Mouse (Mus musculus): Measurements from ENCODE around the gene Rnase12.

The Rnase12 gene

DNA sequence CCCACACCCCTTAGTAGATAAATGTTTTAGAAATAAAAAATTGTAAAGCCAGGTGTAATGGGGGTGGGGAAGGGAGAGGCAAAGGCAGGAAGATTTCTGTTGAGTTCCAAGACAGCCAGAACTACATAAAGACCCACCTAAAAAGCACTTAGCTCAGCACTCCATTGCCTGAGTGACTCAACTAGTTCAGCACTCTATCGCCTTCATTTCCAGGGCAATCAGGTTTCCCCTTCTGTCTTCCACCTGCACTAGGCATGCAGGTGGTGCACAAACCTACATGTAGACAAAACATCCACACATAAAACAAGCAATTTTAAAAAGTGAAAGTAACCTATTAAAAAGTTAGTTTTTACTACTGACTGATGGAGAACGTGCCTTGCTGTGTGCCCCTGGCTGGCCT lies 27.6 kb upstream of the Rnase12 start:
- DNase-seq (ENCODE audit: low read depth), result peak; percentile 33

DNA sequence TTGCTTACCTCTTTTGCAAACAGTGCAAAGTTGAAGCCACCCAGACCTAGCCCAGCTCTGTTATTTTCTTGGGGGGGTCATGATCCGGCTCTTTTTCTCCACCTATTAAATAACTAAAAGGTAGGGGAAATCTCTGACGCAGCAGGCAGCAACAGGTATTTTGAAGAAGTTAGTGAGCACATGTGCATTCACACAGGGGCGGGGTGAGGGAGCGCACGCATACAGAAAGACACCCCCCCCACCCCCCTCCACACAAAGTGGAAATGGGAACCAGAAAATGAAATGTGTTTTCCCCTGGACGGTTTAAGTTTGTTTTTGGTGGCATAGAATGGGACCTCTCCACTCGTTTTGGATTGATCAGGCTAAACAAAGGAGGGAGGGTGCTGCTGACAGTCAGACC lies 26.3 kb upstream of the Rnase12 start:
- DNase-seq (ENCODE audit: low read depth), result no peak

DNA sequence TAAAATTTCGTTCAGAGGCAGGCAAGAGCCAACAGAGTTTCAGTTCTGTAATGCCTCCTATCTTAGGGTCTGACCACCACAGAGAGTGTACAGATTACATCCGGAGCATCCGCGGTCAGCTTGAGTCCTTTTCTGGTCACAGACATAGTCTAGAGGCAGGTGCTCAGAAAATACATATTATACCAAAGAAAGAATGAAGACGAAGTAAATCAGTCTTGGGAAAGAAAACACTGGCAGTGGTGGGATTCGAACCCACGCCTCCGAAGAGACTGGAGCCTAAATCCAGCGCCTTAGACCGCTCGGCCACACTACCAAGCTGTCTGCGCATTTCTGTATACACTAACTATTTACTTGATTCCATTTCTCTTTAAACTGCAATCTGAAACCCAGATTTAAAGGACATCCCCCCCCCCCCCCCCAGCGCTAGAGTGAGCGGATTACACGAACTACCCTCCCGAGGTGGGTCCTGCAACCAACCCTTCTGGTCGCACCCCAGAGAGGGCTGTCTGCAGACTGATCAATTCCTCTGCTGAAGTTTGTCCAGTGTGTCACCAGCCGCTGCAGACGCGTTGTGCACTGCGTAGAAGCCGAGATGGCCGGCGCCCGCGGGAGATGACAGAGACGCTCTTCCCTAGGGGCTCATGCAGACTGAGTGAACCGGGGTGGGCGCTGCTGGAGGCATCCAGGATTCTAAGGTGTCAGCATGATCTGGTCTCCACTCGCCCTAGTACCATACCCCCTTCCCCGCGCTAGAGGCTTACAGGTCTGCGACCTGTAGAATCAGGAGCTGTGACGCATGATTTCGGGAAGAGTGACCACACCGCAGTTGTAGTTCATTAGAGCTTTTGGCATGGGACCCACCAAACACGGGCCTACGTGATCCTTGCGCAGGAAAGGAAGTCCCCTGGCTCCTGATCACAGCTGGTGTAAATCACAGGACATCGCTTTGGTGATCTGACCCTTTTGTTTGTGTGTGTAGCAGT lies 25.4 kb upstream of the Rnase12 start:
- DNase-seq (ENCODE audit: low read depth), result peak; percentile 52

DNA sequence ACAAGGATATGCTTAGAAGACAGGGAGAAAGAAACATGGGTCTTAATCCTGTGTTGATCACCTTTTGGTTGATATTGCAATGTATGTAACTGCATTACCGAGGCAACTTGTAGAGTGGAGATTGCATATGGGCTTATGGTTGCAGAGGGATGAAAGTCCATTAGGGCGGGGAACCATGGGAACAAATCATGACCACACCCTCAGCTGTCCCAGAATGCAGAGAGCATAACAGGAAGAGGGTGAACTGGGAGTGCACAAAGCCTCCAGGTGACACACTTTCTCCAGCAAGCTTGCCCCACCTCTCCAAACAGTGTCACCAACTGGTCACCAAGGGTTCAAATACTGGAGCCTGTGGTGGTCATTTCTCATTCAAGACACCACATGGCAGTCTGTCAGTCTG lies 23.6 kb upstream of the Rnase12 start:
- DNase-seq (ENCODE audit: low read depth), result no peak

DNA sequence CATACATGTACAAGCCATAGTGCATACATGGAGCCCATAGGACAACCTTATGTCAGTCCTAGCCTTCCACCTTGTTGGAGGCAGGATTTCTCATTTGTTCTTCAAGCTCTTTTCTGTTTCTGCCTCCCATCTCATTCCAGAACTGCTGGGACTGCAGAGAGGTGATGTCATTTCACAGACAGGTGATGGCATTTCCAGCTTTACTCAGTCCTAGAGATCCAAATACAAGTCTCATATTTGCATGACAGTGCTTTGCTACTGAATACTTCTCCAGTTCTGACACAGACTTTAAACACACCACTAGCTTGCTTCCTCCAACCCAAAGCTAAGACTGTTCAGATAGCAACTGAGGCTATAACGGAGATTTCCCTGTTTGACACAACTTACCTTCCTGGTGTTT lies 21.7 kb upstream of the Rnase12 start:
- DNase-seq (ENCODE audit: low read depth), result no peak

DNA sequence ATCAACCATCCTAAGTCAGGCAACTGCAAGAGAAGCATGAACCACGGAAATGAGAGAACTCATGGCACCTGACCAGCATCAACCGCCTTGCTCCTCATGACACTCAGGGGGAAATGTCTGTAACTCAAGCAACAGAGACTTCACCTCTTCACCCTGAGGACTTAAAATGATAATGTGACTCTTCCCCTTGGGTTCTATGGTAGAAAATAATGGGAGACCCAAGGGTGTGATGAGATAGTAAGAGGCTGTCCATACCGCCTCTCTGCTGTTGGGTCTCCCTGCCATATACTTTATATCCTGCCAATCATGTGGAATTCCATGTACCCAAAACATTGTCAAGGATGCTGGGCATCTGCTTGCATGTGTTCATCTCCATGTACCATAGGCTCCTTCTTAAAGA lies 16.9 kb upstream of the Rnase12 start, which contains the start of gene Olfr750:
Gene Olfr750 (minus strand): TSS at position 101 of the 400 bp plus-strand sequence.
- no peak for DNase-seq (ENCODE audit: low read depth)

DNA sequence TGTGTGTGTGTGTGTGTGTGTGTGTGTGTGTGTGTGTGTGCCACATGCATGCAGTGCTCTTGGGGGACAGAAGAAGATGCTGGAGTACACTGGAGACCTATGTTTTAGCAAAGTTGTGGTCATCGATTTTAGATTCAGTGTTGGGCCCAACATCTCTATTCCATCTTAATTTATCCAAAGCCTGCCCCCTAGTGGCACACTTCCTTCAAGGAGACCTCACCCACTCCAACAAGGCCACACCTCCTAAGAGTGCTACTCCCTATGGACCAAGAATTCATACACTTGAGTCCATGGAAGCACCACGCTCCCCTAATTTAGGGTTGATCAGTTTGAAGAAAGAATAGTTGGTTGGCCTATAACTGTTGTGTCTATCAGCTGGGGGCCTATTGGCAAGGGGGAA lies 12.2 kb upstream of the Rnase12 start:
- peak; percentile 77 for DNase-seq (ENCODE audit: low read depth)

DNA sequence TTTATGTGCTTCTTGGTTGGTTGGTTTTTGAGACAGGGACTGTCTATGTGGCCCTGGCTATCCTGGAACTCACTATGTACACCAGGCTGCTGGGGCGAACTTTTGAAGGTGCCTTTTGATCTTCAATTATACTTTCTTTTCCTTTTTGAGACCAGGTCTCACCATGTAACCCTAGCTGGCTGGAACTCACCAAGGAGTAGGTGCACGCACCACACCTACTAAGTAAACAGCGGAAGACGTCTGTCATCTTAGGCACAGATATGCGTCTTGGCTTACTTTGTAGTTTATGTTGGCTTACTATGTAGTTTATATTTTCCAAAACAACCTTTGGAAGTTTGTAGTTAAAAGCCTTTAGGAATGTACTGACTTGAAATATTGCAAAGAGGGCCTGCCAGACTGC lies 11.5 kb upstream of the Rnase12 start:
- DNase-seq (ENCODE audit: low read depth), result no peak

DNA sequence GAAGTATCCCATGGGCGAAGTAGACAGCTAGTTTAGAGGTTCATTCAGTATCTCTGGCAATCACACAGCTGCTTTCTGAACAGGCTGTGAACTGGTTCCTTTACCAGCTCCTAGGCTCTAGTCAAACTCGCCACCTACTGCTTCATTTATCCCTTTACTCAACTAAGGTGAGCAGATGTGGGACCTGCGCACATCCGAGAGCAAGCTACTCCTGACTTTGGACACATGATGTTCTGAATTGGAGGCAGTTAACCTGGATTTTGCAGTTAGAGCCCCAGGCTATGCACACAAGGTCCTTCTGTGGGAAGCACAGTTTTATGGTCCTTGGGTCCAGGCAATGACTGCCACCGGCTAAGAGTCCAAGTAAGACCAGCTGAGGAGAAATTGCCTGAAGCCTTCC lies 3.3 kb upstream of the Rnase12 start:
- DNase-seq (ENCODE audit: low read depth), result no peak

DNA sequence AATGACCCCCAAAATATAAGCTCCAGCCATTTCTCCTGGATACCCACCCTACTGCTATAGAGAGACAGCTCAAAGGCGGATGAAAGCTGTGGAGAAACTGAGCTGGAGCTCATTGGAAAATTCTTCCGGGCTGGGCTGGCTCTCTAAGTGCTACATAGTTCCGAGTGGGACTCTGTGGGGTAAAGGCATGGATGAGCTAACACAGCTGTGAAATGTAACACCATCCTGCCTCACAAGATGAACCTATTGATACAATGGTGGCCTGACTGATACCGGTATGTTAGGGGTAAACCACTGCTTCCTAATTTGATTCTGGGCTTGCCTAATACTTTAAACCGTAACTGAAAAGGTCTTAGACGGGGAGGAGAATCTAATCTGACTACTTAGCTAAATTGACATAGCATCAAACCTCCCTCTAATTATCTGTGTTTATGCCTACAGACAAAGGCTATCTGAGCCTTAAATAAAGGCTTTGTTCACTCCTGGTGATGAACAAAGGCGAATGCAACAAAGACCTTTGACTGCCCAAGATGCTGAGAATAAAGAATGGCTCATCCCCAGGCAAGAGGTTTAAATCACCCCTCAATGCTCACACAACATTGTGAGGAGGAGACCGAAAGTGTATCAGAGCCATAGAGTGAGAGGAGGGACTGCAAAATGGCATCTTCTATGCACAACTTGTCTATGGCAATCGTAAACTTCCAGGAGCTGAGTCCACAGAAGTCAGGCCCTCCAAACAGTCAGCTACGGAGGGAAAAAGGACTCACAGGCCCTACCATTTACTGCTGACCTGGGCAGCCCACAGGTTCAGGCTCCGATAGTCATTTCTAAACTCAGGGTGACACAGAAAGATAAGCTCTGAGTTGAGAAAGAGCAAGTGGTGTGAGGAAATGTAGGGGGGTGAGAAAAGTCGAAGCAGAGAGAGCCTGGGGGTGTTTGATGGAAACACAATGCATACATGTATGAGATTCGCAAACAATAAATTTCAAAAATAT lies 2.9 kb downstream of the Rnase12 start:
- no peak for DNase-seq (ENCODE audit: low read depth)

DNA sequence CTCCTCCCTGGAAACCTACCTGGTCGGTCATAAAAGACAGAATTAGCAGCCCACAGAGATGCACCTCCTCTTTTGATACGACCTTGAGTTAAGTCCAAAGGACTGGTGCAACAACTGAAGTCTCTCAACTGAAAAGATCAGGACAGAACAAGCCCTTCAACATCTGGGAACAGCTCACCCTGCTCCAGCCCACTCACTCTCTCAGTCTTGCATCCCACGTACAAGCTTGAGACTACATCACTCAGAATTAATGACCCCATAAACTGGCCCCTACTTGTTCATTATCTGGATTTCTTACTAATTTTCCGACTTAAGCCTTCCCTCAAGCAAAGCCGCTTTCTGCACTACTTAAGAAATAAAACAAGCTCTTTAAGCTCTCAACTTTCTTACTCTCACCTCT lies 4.3 kb downstream of the Rnase12 start:
- DNase-seq (ENCODE audit: low read depth), result no peak

DNA sequence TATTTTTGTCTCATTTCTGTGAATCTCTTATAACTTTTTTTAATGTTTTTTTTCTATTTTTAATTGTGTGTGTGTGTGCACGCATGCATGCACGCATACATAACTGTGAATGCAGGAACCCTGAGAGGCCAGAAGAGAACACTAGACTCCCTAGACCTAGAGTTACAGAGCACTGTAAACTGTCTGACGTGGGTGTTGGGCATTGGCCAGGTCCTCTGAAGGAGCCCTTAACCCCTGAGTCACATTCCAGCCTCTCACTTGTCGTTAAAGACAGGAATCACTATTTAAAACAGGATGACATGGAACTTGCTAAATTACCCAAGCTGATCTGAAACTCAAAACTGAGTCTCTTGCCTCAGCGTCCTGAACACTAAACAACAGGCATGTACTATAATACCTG lies 5.5 kb downstream of the Rnase12 start:
- DNase-seq (ENCODE audit: low read depth), result no peak

DNA sequence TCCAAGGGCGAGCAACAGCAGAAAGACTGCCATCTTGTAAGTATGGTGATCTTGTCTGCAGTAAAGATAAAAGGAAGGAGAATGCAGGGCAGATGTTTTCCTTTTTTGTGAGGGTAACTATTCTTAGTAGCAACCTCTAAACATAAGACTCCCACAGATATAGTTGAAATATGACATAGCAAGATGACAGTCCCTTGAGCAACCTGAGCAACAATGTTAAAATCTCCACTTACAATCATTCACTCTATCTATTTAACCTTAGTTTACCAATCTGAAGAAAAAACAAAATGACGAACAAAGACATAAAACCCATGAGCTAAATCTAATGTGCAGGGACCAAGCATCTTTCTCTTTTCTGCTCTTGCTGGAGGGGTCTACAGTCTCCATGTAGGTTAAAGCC lies 7.4 kb downstream of the Rnase12 start, which contains the start of gene Rnase11:
Gene Rnase11 (minus strand): TSS at position 101 of the 400 bp plus-strand sequence.
- DNase-seq (ENCODE audit: low read depth), result no peak

DNA sequence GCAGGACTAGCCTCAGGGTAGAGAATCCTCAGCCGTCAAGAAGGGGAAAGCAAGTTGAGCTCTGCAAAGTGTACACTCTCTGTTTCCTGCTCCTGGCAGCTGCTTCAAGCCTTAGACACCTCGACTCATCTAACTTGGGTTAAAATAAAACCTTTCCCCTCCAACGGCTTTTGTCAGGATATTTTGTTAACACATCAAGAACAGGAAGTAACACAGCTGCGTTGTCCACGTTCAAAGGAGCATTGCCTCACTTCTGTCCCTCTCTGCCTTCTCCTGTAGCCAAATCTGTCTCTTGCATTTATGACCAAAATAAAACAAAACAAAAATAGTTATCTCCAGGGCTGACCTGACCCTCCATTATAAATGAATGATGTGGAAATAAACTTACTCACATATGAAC lies 9.6 kb downstream of the Rnase12 start:
- no peak for DNase-seq (ENCODE audit: low read depth)

DNA sequence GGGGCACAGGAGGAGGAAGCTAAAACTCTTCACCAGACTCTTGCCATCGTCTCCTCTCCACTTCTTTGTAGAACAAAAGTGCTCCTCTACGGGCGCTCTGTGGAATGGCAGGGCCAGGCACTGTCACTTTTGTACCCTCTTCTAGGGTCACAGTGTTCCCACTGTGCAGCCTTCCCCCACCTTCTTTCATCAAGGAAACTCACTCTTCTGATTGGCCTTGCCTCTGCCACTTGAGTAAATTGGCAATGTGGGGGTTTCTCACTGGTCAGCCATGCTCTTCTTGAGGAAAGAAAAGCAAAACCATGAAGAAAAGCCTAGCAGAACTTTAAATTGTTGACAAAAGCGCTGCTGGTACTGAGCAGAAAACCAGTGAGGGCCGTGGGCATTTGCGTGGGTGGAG lies 15.7 kb downstream of the Rnase12 start, which contains the start of gene Rnase9:
Gene Rnase9 (minus strand): TSS at position 101 of the 400 bp plus-strand sequence.
- DNase-seq (ENCODE audit: low read depth), result no peak

DNA sequence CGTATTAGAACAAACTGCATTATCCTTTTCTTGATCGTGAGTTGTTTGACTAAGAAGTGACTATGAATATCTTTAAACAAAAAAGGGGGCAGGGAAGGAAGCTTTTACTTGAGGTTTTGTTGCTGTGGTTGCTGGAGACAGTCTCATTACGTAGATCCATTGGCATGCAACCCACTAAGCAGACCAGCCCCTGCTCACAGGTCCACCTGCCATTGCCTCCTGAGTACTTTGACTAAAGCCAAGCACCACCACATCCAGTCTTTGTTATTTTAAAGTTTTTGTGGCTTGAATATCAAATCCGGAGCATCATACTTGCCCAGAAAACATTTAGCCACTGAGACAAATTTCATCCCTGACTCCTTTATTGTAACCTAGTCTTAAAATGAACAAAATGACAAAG lies 21.2 kb downstream of the Rnase12 start:
- DNase-seq (ENCODE audit: low read depth), result no peak

DNA sequence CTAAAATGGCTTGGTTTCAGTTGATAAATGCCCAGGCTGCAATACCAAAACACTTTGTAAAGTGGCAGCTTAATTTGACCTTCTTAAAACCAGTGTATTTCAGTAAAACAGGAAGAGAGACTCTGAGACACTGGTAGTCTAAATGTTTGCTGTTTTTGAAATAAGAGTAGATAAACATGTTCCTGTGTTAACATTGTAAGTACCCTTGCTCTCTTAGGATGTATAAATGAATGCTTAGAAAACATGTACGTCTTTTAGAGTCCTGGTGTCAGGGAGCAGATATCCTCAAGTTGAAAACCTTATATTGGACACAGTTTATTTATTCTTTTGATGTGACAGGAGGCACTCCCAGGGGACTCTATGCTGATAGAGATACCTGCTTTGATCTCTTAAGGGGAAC lies 22.3 kb downstream of the Rnase12 start:
- DNase-seq (ENCODE audit: low read depth), result no peak

DNA sequence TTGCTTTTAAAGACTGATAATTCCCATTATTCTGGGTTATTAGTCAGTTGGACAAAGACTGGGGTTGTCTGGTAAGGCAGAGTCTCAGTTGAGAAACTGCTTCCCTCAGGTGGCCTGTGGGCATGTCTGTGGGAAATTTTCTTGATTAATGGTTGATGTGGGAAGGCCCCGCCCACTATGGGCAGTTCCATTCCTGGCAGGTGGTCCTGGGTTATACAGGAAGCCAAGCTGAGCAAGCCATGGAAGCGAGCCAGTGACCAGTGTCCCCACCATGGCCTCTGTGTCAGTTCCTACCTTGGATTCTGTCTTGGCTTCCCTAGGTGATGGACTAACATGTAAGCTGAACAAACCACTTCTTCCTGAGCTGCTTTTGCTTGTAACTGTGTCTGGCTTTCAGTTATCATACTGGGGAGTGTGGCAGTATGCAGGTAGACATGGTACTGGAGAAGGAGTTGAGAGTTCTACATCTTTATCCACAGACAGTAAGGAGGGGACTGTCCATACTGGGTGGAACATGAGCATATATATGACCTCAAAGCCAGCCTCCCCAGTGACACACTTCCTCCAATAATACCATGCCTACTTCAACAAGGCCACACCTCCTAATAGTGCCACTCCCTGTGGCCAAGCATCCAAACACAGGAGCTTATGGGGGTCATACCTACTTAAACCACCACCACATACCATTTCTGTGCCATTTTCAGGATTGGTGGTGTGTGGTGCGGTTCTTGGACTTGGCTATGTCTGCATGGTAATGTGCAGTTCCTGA lies 29.9 kb downstream of the Rnase12 start:
- DNase-seq (ENCODE audit: low read depth), result no peak

DNA sequence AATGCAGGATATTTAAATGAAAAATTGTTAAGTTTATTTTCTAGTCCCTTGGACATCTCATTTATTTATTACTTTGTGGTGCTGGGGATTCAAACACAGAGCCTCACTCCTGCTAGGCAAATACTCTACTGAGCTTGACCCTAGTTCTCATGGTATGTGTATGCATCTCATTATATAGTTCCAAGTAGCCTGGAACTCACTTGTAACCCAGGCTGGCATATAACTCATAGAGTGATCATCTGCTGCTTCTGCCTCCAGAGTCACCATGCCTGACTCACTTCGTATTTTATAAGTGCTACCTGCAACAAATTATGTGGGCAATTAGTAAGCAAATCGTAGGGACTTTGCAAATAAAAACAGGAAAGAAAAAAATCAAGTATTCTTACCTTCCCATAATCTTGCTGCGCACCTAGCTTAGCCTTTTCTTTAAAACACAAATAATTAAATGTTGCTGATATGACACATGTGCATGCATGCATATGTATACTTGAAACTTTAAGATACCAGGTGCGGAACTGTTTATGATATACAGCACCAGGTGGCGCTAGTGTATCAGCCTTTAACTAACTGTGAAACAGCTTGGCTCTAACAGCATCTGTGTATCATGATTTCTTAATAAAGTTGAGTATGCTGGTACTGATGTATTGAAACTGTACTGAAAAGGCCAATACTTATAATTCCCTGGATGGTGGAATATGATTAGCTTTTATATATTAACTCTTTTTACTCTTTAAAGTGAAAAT lies 30.9 kb downstream of the Rnase12 start:
- DNase-seq (ENCODE audit: low read depth), result peak; percentile 75

DNA sequence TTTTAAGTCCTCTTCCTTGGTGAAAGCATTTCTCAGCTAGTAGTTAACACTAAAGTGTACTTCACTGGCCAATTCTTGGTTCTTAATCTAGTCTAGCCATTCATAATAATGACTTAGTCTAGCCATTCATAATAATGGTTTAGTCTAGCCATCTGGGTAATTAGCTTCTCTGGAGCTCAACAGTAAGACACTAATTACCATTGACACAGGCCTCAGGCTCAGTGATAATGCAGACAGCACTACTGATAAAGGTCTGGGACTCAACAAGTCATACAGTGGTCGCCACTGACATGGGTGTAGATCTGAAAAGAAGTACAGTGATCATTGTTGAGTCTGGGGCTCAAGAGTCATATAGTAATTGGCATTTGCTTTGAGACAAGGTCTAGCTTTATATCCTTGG lies 32.6 kb downstream of the Rnase12 start:
- DNase-seq (ENCODE audit: low read depth), result no peak

DNA sequence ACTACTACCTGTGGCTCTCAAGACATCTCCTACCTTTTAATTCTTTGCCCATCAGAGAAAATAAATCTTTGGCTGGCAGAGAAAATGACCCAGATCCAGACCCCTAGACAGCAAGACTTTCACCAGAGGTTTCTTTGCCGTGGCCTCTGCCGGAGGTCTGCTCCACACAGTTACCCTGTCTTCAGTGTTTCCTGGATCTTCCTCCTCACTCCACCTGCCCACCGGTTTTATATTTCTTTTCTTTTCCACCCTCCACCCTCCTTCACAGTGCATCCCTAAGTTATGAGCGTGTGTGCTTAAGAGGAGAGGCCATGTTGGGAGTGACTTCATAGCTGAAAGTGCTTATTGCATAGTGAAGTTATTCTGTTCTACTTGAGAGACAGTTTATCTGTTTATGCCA lies 34.0 kb downstream of the Rnase12 start:
- DNase-seq (ENCODE audit: low read depth), result no peak

All from c-Kit-positive CD71-positive TER-119-negative erythroid progenitor cells, embryonic 14.5 days (primary cell).